Mouse (Mus musculus): ENCODE results near the gene Cabp7. TPM values are rescaled to one million over a fixed set of nuclear protein-coding genes. Genes with fewer than 3 reads are reported as not detected.
A peak's percentile ranks its signal among the peaks of the same experiment; 100 is the strongest.

Cabp7 gene
- polyA plus RNA-seq, 1 experiment from 2014 or later, result 0.09 TPM

DNA sequence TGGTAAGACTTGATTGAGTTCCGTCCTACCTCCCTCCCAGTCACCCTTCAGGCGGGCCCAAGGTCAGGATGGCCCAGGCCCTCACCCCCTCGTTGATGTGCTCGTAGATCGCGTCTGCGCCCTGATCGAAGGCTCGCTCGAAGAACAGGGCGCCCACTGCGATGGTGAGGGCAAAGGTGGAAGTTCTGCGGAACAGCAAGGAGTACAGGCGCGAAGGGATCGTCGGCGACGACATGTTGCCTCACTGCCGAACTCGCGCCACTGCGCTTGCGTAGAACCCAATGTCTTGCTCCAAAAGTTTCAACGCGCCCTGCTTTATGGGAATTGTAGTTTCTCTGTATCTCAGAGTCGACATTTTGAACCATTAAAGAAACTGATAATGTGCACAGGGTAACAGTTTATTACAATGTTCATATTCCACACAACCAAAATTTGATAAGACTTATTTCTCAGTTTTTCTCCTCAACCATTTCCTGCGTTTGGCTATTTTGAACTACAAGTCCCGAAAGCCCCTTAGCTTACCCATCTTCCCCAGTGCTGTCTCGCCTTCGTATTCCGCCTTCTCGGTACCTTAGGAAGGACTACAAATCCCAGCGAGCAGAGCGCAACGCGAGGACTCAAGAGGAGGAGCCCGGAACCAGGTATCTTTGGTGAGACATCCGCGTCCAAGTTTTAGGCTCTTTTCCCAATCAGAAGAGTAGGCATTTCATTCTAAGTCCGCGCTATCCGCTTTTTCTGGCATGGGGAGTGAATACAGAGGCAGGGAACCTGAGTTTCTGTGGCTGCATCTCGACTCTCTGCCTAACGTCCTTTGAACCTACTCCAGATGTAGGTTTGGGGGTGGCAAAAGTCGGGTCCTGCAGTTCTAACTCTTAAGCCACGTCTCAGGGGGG is 42.3 kb downstream of the Cabp7 start, which contains the start of the genes Uqcr10 and Zmat5:
Gene Uqcr10, minus strand, starts transcription at position 271 of the 893 bp plus-strand sequence.
Gene Zmat5, plus strand, starts transcription at position 607 of the 893 bp plus-strand sequence.
- H3K36me3 ChIP-seq (ENCODE audit: insufficient read depth, low read length), result peaks cover 7% of the 10 kb centered on the region; the same call in 1 of the 2 replicates
- H3K9ac ChIP-seq (ENCODE audit: low read depth, low read length), result peak within 1 kb of the TSS; percentile 90
- peak within 1 kb of the TSS; percentile 85 for H3K27ac ChIP-seq
- WGBS, result under 1% methylated on average over 47 of the region's 47 CpGs
- ATAC-seq (replicated peaks; ENCODE audit: low FRiP score, low read depth) (peak; percentile 90), DNase-seq (ENCODE audit: low spot score) (peak; percentile 98)
- no peaks in the 10 kb centered on the region; the same call in none of the 2 replicates for H3K4me1 ChIP-seq (replicated peaks; ENCODE audit: insufficient read depth, low read length)
- H3K4me2 ChIP-seq (ENCODE audit: low read length), result peak within 1 kb of the TSS; percentile 94
- no peaks in the 10 kb centered on the region for H3K27me3 ChIP-seq (ENCODE audit: insufficient read depth, low read length)
- H3K9me3 ChIP-seq (replicated peaks; ENCODE audit: low read length), result no peaks in the 10 kb centered on the region
- no peak for TF ChIP-seq CTCF (IDR thresholded peaks at IDR 0.05; ENCODE audit: low read depth)
- peak within 1 kb of the TSS; percentile 82 for H3K4me3 ChIP-seq (replicated peaks; ENCODE audit: low read depth, low read length)

DNA sequence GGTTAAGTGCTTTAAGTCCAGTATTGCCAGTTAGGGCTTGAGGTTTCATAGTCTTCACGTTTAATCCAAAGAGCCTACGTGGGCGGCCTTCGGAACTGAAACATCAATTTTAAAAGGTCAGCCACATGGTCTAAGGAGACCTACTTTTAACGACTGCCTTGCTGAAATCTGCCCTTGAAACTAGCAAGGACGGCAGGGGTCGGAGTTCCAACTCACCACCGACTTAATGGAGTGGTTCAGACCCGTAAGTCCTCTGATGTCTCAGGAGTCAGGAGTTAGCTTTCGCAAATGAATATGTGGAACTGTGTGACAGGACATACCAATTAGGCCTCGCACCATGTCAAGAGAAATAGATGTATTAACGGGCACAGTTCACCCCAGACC is 42.9 kb downstream of the Cabp7 start:
- Histone ChIP-seq H3K27ac (peak overlapping the region; percentile 85), H3K36me3 (ENCODE audit: insufficient read depth, low read length) (peaks cover 7% of the 10 kb centered on the region; the same call in 1 of the 2 replicates), H3K4me2 (ENCODE audit: low read length) (peak overlapping the region; percentile 94), H3K9ac (ENCODE audit: low read depth, low read length) (peak overlapping the region; percentile 90), H3K27me3 (ENCODE audit: insufficient read depth, low read length) (no peaks in the 10 kb centered on the region), H3K4me1 (replicated peaks; ENCODE audit: insufficient read depth, low read length) (no peaks in the 10 kb centered on the region; the same call in none of the 2 replicates), H3K9me3 (replicated peaks; ENCODE audit: low read length) (no peaks in the 10 kb centered on the region), H3K4me3 (replicated peaks; ENCODE audit: low read depth, low read length) (peak overlapping the region; percentile 82)
- peak; percentile 15; the same call in 1 of the 2 replicates for TF ChIP-seq CTCF (IDR thresholded peaks at IDR 0.05; ENCODE audit: low read depth)
- ATAC-seq (replicated peaks; ENCODE audit: low FRiP score, low read depth) (peak; percentile 57; the same call in 1 of the 2 replicates), DNase-seq (ENCODE audit: low spot score) (no peak)
- 4% methylated on average over 12 of the region's 12 CpGs for WGBS

DNA sequence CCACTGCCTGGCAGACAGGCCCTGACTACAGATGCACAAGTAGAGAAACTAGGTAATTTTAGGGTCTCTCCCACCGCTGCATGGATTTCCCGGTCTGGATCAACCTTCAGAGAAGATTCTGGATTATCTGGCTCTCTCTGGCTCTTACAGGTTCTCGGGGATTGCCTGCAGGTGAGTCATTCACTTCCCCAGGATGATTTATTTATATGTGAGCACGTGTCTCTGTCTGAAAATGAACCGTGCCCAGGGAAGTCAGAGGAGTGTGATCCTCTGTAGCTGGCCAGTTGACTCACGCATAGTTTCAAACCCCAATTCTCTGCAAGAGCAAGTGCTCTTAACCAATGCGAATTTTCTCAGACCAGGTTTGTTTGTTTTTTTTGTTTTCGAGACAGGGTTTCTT is 45.9 kb downstream of the Cabp7 start:
- Histone ChIP-seq H3K9me3 (replicated peaks; ENCODE audit: low read length) (no peaks in the 10 kb centered on the region), H3K36me3 (ENCODE audit: insufficient read depth, low read length) (peaks cover 7% of the 10 kb centered on the region; the same call in 1 of the 2 replicates), H3K4me2 (ENCODE audit: low read length) (no peak overlapping the region), H3K4me1 (replicated peaks; ENCODE audit: insufficient read depth, low read length) (no peaks in the 10 kb centered on the region; the same call in none of the 2 replicates), H3K27me3 (ENCODE audit: insufficient read depth, low read length) (no peaks in the 10 kb centered on the region), H3K9ac (ENCODE audit: low read depth, low read length) (no peak overlapping the region), H3K4me3 (replicated peaks; ENCODE audit: low read depth, low read length) (no peak overlapping the region), H3K27ac (no peak overlapping the region)
- 71% methylated on average over 8 of the region's 8 CpGs for WGBS
- no peak for TF ChIP-seq CTCF (IDR thresholded peaks at IDR 0.05; ENCODE audit: low read depth)
- ATAC-seq (replicated peaks; ENCODE audit: low FRiP score, low read depth) (no peak), DNase-seq (ENCODE audit: low spot score) (no peak)

DNA sequence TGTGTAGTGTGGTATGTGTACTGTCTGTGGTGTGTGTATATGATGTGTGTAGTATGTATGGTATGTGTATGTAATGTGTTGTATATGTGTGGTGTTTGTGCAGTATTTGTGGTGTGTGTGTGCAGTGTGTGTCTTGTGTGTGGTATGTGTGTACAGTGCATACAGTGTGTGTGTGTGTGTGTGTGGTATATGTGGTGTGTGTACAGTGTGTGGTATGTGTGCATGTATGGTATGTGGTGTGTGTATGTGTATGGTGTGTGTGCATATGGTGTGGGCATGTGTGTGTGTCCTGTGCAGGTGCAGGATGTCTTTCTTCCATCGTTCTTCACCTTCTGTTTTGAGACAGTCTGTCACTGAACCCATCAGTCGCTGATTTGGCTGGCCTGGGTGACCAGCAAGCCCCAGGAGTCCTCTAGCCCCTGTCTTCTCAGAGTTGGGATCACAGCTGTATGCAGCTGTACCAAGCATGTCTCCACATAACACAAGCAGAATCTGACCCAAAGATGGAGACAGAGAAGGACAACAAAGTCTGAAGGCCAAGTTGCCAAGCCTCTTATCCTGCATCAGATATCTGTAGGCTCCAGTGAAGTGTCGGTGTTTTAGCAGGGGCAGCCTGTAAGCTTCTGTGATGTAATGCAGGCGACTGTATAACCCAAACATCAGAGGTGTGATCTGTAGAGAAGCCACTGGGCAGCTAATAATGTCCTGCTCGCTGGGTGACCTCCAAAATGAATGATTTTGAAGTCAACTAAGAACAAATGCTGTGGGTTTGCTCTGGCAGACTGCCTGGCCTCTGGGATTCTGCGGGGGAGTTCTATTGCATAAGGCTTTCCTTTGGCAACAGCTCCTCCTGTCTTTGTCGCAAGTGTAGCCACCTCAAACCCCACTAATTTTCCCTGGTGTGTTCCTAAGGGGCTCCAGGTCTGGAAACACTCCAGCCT is 49.3 kb downstream of the Cabp7 start:
- H3K36me3 ChIP-seq (ENCODE audit: insufficient read depth, low read length), result peaks cover 7% of the 10 kb centered on the region; the same call in 1 of the 2 replicates
- peak; percentile 61 for TF ChIP-seq CTCF (IDR thresholded peaks at IDR 0.05; ENCODE audit: low read depth)
- no peak overlapping the region for H3K4me3 ChIP-seq (replicated peaks; ENCODE audit: low read depth, low read length)
- no peak overlapping the region for H3K9ac ChIP-seq (ENCODE audit: low read depth, low read length)
- no peak overlapping the region for H3K27ac ChIP-seq
- no peaks in the 10 kb centered on the region for H3K9me3 ChIP-seq (replicated peaks; ENCODE audit: low read length)
- peak; percentile 85 for DNase-seq (ENCODE audit: low spot score)
- WGBS, result 39% methylated on average over 7 of the region's 7 CpGs
- no peak for ATAC-seq (replicated peaks; ENCODE audit: low FRiP score, low read depth)
- no peaks in the 10 kb centered on the region for H3K4me1 ChIP-seq (replicated peaks; ENCODE audit: insufficient read depth, low read length)
- H3K27me3 ChIP-seq (ENCODE audit: insufficient read depth, low read length), result no peaks in the 10 kb centered on the region
- H3K4me2 ChIP-seq (ENCODE audit: low read length), result no peak overlapping the region

DNA sequence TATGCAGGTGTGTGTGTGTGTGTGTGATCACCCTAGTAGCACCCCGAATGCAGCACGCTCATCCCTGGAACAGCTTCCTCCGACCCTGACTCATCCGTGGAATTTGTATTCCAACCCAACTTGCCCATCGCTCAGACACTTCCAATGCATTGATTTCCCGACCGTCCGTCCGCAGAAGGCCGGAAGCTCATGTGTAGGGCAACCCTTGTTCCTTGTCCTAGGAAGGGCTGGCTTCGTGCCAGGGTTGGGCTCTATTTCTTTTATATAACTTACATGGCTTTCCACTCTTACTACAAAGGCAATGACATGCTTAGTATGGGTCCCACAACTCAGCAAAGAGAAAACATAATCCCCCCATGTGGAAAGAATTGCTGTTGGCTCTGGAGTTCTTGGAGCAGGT is 54.4 kb downstream of the Cabp7 start:
- Histone ChIP-seq H3K27me3 (ENCODE audit: insufficient read depth, low read length) (no peaks in the 10 kb centered on the region), H3K9me3 (replicated peaks; ENCODE audit: low read length) (no peaks in the 10 kb centered on the region), H3K36me3 (ENCODE audit: insufficient read depth, low read length) (no peaks in the 10 kb centered on the region), H3K9ac (ENCODE audit: low read depth, low read length) (no peak overlapping the region), H3K4me3 (replicated peaks; ENCODE audit: low read depth, low read length) (no peak overlapping the region), H3K4me1 (replicated peaks; ENCODE audit: insufficient read depth, low read length) (no peaks in the 10 kb centered on the region), H3K4me2 (ENCODE audit: low read length) (no peak overlapping the region), H3K27ac (no peak overlapping the region)
- 86% methylated on average over 11 of the region's 11 CpGs for WGBS
- ATAC-seq (replicated peaks; ENCODE audit: low FRiP score, low read depth) (no peak), DNase-seq (ENCODE audit: low spot score) (no peak)
- no peak for TF ChIP-seq CTCF (IDR thresholded peaks at IDR 0.05; ENCODE audit: low read depth)

DNA sequence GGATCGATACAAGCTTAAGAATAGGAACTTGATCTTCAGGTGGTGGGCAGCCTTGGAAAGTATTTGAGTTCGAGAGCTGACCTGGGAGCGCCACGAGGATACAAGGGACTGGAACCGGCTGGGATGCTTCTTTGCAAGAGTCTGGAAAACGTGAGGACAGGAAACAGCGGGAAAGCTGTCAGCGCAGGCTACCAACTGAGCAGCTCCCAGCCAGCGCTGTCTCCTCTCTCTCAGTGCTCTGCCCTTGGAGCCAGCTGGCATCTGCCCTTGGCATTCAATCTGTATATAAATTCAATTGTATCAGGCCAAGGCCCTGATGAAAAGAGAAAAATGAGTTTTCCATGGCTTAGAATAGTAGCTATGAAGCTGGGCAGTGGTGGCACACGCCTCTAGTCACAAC is 55.4 kb downstream of the Cabp7 start:
- ATAC-seq (replicated peaks; ENCODE audit: low FRiP score, low read depth) (no peak), DNase-seq (ENCODE audit: low spot score) (no peak)
- Histone ChIP-seq H3K4me3 (replicated peaks; ENCODE audit: low read depth, low read length) (no peak overlapping the region), H3K27me3 (ENCODE audit: insufficient read depth, low read length) (no peaks in the 10 kb centered on the region), H3K4me2 (ENCODE audit: low read length) (no peak overlapping the region), H3K27ac (no peak overlapping the region), H3K4me1 (replicated peaks; ENCODE audit: insufficient read depth, low read length) (no peaks in the 10 kb centered on the region), H3K9ac (ENCODE audit: low read depth, low read length) (no peak overlapping the region), H3K36me3 (ENCODE audit: insufficient read depth, low read length) (no peaks in the 10 kb centered on the region), H3K9me3 (replicated peaks; ENCODE audit: low read length) (no peaks in the 10 kb centered on the region)
- no peak for TF ChIP-seq CTCF (IDR thresholded peaks at IDR 0.05; ENCODE audit: low read depth)
- WGBS, result 64% methylated on average over 10 of the region's 10 CpGs
